Mouse (Mus musculus): Measurements from ENCODE around the gene Pnisr.

Pnisr gene

DNA sequence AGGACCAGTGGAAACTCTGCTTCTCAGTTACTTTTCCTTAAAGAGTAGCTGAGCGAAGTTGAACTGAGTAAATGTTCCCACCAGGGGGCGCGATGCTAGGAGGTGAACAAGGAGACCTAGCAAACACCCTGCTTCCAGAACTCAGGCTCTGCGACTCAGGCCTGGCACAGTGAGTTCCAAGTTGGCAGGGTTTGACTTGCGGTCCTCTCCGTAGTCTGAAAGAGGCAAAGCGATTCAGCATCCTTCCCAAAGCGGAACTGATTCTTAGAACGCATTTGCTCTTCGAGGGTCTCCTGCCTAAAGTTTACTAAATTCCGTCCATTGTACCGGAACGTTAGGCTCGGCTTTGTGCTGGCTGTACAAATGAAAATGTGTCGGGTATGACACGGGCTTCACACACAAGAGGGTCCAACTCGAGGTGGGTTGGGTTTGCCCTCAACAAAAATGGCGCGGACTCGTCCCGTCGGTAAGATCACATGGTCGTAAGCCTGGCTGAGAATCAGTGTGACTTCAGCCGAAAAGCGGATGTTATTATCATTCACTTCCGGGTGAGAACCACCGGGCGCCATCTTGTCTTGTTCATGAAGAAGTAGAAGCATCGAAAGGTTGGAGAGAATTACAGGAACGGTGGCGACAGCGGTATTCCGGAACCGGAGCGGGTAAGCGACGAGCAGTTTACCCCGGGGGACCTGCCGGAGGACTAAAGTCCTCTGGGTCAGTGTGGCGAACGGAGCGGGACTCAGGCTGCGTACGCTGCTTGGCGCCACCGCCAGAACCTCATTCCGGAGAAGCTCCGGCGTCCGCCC, at the start of gene Pnisr:
Gene Pnisr (plus strand): TSS at position 103 of the 806 bp plus-strand sequence.
- DNase-seq (ENCODE audit: low spot score) = peak; percentile 93

DNA sequence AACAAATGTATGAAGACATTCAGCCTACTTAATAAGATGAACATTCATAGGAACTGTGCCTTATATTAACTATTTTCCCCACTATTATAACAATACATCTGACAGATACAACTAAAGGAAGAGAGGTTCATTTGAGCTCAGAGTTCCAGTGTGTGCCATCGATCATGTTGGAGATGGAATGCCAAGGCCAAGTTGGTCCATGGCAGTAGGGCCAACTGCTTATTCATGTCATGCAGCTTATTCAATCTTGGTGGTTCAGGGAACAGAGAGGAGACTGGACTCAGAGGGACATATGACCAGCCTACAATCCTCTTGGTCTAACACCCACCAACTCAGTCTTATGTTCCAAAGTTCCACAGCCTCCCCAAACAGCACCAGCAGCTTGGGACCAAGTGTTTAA, 46.4 kb upstream of the Pnisr start:
- no peak for DNase-seq (ENCODE audit: low spot score)

DNA sequence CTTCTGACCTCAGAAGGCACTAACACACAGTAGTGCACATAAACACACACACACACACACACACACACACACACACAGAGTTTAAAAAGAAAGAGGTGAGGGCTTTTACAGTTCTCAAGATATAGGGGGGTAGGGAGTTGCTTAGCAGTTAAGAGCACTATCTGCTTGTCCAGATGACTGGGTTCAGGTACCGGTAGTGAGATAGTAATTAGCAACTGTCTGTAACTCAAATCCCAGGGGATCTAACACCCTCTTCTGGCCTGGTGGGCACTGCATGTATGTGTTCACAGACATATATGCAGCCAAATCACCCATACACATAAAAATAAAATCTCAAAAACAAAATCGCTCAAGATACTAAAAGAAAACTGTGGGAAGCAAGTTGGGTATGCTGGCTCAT, 45.8 kb upstream of the Pnisr start:
- DNase-seq (ENCODE audit: low spot score) = no peak

DNA sequence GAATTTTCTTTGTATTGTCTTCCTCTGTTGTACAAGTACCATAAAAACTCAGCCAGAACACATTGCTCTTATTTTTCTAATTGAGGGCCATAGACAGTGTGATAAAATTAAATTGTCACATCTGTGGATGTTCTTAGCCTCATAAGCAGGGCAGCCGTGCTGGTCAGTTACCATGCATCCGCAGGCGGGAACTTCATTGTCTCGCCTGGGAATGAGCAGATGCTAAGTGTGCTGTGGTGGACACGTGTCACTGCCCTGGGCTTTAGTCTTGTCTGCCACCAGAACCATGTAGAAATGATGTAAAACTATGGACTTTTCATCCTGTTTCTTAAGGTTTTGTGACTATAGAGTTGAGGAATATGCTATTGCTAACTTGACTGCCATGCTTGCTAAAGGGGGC, 40.2 kb upstream of the Pnisr start:
- DNase-seq (ENCODE audit: low spot score) = no peak

DNA sequence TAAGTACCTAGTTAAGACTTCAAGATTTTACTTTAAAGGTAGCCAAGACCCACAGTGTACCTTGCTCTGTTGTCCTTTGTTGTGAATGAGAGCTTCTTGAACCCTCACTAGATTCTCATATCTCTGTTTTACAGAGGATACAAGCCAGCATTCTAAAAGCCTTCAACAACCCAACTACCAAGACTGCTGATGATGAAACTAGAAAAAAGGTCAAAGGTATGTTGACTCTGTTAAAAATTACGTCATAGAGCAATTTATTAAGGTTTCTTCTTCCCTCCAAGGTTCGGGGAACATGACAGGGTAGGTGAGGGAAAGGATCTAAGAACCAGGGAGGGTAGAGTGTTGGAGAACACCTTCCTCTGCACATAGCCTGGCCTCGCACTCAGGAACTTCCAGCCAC, 36.8 kb upstream of the Pnisr start:
- DNase-seq (ENCODE audit: low spot score) = no peak

DNA sequence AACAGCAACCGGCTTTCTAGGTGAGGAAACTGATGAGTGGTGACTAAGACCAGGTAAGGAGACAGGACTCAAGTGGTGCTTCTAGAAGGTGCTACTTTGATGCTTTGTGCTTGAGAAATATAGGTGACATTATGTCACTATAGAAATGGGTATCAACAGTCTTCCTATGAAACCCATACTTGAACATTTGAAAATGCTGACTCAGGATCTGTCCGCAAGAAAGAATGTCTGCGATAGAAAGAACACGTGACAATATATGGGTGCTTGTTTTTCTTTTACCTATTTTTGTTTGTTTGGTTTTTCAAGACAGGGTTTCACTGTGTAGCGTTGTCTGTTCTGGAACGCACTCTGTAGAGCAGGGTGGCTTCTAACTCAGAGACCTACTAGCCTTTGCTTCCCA, 34.7 kb upstream of the Pnisr start:
- DNase-seq (ENCODE audit: low spot score) = no peak

DNA sequence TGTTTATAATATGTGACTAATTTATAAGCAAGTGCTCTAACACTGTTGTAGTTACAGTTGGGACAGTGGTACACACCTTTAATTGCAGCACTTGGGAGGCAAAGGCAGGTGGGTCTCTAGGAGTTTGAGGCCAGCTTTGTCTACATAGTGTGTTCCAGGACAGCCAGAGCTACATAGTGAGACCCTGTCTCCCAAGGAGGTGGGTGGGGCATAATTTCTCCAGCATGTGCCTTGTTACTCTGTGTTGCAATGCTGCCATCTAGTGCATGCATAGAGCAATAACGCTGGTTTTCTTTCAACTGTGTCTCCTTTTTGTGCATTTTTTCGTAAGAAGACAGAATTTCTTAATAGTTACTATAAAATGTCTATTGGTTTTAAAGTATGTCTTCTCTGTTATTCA, 33.4 kb upstream of the Pnisr start:
- peak; percentile 35 for DNase-seq (ENCODE audit: low spot score)

DNA sequence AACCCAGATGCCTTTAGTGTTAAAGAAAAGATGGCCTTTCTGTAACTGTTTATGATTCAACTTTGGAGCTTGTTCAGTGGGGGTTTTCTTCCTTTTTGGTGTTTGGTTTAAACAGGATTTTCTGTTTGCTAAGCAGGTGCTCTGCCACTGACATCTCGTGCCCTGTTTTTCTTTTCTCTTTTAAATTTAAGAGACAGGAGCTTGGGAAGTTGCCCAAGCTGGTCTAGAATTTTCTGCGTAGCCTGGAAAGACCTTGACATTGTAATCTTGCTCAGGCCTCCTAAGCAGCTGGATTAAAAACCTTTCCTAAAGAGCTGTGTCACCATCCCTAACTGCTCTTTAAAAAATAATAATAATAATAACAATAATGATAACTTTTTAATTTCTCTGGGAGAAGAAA, 20.8 kb upstream of the Pnisr start:
- no peak for DNase-seq (ENCODE audit: low spot score)

DNA sequence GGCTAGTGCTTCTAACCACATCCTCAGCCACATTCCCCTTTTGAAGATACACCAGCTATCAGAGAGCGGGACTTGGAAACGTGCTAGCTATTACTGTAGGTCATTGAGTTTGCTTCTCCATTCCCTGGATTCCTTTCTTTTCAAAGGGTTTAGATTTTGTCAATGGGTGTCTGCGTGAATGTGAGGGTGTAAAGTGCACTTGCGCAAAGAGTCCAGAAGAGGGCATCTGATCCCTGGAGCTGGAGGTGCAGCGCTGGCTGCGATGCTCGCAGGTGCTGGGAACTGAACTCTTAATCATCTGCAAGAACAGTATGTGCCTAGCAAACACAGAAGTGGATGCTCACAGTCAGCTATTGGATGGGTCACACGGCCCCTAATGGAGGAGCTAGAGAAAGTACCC, 14.5 kb upstream of the Pnisr start:
- DNase-seq (ENCODE audit: low spot score) = no peak

DNA sequence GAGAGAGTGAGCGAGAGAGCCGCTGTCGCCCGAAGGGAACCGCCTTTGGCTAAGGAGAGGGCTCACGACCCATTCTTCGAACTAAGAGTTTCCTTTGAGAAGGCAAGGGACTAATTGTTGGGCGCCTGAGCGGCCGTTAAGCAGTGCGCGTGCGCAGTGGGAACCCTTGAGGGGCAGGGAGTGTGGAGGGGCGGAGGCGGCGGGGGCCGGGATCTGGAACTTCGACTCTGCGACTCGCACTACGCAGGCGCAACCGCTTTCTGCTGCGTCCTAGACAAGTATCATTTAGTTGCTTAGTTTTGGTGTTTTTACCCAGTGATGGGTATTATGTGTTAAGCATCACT, 876 bp downstream of the Pnisr start:
- DNase-seq (ENCODE audit: low spot score) = peak; percentile 85

DNA sequence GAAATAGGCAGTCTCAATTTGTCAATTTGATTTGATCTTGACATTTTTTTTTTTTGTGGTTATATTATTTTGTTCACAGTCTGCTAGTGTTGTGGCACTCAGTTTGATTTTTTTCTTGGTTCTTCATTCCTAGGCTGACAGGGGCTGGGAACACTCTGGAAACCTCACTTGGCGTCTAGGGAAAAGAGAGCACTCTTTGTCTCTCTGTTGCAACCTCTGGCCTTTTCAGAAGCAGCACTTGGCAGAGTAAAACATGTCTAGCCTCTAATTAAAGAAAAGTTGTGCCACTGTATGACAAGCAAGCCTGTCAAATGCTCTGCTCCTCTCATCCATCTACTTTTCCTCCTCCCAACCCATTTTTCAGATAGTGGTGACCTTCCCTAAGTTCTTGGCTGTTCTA, 10.1 kb downstream of the Pnisr start:
- DNase-seq (ENCODE audit: low spot score) = no peak

DNA sequence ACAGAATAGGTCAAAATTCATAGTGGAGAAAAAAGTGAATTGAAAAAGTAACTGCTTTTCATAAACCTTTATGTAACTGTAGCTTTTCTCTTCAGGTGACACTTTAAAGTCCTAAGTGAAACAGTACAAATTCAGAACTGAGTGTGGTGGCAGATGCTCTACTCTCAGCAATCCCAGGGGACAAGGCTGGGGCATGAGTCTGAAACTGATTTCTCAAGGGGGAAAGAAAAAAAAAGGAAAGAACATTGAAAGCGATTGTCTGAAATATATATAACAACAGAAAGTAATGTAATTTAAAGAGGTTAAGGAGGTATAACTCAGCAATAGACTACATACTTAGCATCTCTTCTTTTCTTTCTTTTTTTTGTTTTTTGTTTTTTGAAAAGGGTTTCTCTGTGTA, 17.8 kb downstream of the Pnisr start:
- no peak for DNase-seq (ENCODE audit: low spot score)

DNA sequence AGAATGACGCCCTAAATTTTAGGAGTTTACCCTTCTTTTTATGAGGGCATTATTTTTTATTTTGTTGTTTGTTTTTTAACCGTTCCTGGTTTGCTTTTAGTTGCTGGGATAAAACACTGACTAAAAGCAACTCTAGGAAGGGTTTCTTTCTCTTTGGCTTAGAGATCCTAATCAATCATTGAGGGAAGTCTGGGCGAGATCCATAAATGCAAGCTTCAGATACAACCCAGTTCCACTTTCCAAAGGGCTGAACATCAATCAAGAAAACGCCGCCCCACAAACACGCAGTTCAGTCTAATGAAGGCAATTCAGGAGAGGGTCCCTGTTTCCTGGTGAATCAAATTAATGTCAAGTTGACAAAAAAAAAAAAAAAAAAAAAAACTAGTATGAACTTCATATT, 31.4 kb downstream of the Pnisr start:
- DNase-seq (ENCODE audit: low spot score) = no peak

DNA sequence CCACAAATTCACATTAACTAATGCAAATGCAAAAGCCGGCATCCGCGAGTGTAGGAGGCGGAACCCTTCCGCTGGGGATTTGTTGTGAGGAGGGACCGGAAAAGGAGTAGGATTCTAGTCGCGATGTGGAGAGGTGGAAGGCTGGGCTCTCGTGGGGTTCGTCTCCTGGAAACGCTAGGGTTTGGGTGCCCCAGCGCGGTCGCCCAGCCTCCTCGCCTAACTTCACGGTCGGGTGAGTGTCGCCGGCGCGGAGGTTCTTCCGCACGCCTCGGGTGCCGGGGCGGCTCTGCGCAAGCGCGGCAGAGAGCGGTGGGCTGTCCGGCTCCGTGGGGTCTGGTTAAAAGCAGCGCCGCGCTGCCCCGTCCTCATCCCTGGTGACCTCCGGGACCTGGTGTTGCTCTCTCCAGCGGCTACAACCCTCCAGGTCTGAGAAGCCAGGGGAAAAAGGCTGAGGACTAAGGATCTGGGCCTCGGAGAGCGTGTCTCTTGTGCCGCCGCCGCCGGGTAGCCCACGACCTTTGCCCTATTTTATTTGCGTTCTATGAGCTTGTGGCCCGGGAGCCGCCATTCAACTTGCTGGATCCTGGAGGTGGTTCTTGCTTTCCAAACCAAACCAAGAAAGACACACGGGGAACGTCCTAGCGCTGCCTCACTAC, 32.3 kb downstream of the Pnisr start, which contains the start of gene Coq3:
Gene Coq3 (plus strand): TSS at position 109 of the 656 bp plus-strand sequence.
- DNase-seq (ENCODE audit: low spot score) = peak; percentile 81

DNA sequence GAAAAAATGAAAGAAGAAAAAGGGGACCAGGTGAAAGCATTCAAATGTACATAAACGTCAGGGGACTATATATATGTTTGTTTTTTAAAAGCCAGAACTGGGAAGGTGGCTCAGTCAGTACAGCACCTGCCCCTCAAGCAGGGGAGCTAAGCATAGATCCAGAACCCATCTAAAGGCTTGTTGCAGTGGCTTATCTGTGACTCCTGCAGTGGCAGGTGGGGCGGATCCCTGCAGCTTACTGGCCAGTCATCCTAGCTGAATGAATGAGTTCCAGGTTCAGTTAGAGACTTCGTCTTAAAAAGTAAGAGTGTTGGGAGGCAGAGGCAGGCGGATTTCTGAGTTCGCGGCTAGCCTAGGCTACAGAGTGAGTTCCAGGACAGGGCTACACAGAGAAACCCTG, 35.4 kb downstream of the Pnisr start:
- DNase-seq (ENCODE audit: low spot score) = no peak

DNA sequence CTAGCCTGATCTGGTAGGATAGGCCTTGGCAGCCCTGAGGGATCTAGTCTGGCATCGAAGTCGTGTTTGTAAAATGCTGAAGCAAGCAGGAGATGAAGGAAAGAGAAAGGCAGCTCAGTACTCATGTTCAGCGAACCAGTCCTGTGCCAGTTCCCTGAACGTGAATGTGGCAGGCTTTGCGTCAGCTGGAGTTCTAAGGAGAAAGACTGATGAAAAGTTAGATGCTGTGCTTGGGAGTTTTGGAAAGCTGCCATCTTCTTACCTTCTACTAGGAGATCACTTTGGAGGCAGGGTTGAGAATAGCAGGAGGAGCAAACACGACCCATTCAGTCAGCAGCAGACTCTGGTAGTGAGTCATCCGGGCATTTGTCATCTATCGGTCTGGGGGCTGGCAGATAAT, 38.4 kb downstream of the Pnisr start:
- DNase-seq (ENCODE audit: low spot score) = no peak

Data from T-cell, adult 2 months (primary cell).